Mouse (Mus musculus) layer of hippocampus, adult 2 months (tissue): ENCODE measurements around the gene Pax3. TPM values are rescaled to one million over a fixed set of nuclear protein-coding genes. Genes with fewer than 3 reads are reported as not detected.
A peak's percentile ranks its signal among the peaks of the same experiment; 100 is the strongest.

Experiments used
- DNase-seq, 2 experiments: peaks; one replicate each; pipeline ENCODE4 v3.0.0; 2022; ENCODE audit warnings: low spot score in 2 of 2
- H3K27ac ChIP-seq: fragments of 200-600 bp; 2 replicates; pipeline ENCODE4 v1.8.1; 2022
- H3K4me3 ChIP-seq: fragments of 200-600 bp; 2 replicates; pipeline ENCODE4 v1.8.1; 2022; ENCODE audit warnings: mild to moderate bottlenecking
- CTCF ChIP-seq: fragments of 200-600 bp; conservative IDR thresholded peaks from 2 replicates; pipeline ENCODE4 v1.8.1; 2022; ENCODE audit warnings: antibody characterized with exemption, mild to moderate bottlenecking, moderate library complexity
- total RNA-seq, 2 experiments: library from RNA; stranded (reverse); gene quantifications; 2 replicates each; pipeline ENCODE4 v1.2.3; 2021

Gene Pax3
- total RNA-seq, 2 experiments from 2014 or later, result not detected

GRCm38 (mm10) chr1:78208281-78208814 lies 11.4 kb upstream of the Pax3 start:
- no peak for DNase-seq
- Histone ChIP-seq H3K4me3 (no peak overlapping the region), H3K27ac (no peak overlapping the region)
- TF ChIP-seq CTCF, result no peak

DNA sequence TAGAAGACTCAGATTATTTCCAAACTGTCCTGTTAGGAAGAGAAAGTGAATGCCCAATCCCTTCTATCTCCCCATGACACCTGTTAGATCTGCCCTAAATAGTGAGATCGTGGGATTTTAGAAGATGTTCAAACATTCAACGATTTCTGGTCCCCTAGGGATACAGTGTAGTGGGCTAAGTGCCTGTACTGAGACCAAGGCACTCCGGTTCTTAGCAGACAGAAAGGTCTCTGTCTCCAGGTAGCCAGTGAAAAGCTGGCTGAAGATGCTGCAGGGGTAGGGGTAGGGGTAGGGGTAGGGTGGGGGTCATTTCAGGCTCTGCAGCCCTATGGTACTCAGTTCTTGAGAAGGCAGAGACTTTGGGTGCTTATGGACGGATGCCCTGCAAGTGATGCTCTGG lies 7.4 kb upstream of the Pax3 start:
- TF ChIP-seq CTCF, result no peak
- H3K4me3 ChIP-seq, result no peak overlapping the region
- no peak overlapping the region for H3K27ac ChIP-seq
- no peak for DNase-seq

DNA sequence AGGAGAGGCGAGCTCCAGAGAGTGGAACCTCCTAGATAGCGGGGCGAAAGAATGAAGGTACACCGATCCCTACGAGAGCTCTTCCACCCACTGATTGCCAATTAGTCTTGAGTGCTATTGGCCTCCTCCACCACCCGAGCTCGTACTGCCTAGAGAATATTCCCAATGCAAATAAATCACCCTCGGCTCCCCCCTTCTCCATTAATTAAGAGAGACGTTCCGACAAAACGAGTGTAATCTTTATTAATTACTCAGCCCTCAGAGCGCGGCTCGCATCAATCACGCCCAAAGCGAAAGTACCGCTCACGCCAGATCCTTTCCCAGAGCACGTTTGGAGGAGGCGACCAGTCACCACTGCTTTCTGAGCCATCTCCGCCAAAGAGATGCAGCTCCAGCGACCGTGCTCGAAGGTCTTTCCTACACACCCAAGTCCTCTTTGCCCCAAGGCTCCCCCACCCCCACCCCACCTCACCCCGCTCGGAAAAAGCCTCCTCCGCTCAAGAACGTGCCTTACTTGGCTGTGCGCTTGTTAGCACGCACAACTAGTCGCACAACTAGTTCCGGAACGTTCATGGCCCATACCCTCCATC lies 6.8 kb upstream of the Pax3 start:
- no peak for TF ChIP-seq CTCF
- H3K27ac ChIP-seq, result no peak overlapping the region
- peak overlapping the region; percentile 45 for H3K4me3 ChIP-seq
- DNase-seq, result no peak

DNA sequence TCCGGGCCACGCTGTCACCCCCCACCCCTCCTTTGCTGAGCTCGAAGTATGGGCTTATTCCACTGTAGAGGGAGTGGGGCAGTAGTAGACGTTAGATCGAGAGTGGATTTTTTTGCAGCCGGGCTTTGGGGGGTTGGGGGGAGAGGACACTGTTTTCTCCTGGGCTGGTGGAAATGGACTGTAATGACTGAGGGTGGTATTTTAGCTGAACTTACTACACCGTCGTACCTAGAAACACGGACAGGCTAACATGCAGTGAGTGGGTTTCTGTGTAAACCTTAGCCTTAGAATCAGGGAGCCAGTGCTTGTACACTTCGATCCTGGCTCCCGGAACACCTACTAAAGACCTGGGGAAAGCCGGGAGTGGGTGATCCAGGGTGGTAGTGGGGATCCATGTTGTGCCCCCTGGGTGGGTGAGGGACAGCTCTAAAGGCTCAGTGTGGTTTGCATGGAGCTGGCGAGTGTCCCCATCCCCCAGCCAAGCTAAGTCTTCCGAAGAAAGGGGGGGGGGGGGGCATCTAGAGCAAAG lies 6.2 kb upstream of the Pax3 start:
- Histone ChIP-seq H3K27ac (no peak overlapping the region), H3K4me3 (no peak overlapping the region; the same call in 1 of the 2 replicates)
- no peak for TF ChIP-seq CTCF
- no peak for DNase-seq

DNA sequence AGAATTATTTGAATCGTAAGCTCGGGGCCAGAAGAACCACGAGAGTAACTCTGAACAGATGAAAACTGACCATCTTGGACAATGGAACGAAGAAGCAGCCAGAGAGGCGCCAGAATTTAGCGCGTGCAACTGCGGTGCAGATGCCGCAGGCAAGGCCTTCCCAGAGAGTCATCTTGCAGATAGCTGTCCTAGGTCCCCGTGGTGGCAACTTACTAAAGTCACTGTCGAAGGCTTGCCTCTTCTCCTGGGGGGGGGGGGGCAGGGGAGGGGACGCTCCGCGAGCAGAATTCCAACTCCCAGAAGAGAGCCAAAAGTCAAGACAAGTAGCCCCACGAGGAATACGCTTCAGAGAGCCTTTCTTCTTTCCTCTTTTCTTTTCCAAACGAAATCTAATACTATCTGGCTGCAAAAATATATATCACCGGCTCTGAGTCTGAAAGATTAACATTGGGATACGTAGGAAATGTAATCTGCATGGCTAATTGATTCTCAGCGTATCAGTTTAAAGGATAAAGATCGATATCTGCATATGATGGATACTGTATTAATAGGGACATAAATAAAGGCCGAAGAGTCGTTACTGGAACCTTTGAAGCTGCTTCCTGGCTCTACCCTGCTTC lies 5.6 kb upstream of the Pax3 start:
- Histone ChIP-seq H3K27ac (no peak overlapping the region), H3K4me3 (no peak overlapping the region)
- no peak for TF ChIP-seq CTCF
- no peak for DNase-seq

DNA sequence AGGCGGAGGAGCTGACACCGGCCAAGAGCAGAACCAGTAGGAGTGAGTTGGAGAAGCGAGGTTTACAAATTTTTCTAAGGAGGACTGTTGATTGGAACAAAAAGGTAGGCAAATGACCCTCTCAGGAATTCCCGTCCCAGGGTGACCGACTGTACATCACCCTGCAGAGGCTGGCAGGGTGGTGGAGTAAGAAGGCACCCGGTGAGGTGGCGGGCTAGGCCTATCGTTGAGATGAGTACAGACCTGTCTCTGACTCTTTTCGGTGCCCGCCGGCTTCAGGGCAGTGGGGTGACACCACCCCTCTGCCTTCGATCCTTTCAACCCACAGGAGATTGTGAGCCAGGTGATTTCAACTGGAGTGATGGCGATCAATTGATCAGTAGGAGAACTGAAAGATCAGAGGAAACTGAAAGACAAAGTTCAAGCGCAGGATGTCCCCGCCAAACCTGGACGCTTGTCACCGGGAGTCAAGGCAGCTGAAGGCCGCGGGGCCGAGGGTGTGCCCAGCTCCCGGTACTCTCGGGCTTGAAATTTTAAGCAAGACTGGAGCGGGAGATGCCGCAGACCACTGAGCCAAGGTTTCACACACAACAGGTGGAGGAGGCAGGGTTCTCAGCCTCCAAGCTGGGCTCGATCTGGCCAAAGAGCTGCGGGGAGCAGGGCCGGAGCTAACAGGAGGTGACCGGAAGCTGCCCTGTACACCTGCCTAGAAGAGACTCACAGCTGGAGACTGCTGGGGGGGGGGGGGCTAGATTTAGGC lies 4.5 kb upstream of the Pax3 start:
- TF ChIP-seq CTCF, result no peak
- no peak overlapping the region for H3K27ac ChIP-seq
- DNase-seq, result no peak
- H3K4me3 ChIP-seq, result no peak overlapping the region

DNA sequence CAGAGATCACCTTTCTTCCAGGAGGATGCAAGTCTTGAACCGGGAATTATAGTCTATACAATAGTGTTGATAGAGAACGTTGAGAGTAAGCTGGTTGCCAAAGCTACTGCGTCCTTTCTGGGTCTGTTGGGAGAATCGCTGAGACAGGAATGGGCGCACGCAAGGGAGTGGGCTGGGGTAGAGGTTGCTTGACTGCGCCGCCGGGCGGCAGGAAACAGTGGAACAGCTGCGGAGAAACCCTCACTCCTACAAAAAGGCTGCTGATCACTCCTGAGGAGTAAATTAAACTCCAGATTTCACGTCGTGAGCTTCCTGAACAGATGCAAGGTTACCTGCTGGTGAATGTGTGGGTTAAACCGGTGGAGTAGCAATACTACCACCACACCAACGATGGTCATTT lies 3.3 kb upstream of the Pax3 start:
- no peak overlapping the region for H3K27ac ChIP-seq
- no peak for TF ChIP-seq CTCF
- DNase-seq, result no peak
- H3K4me3 ChIP-seq, result no peak overlapping the region

- Histone ChIP-seq H3K27ac (no peak overlapping the region), H3K4me3 (no peak overlapping the region)
- no peak for TF ChIP-seq CTCF
- no peak for DNase-seq
These were observed 2.3 kb upstream of the Pax3 start for GRCm38 (mm10) chr1:78199221-78199620.

- H3K4me3 ChIP-seq, result no peak overlapping the region
- no peak for TF ChIP-seq CTCF
- DNase-seq, result no peak
- no peak overlapping the region for H3K27ac ChIP-seq
These were observed 1.5 kb upstream of the Pax3 start for GRCm38 (mm10) chr1:78198319-78198940.

- Histone ChIP-seq H3K27ac (no peak overlapping the region), H3K4me3 (no peak overlapping the region; the same call in 1 of the 2 replicates)
- no peak for DNase-seq
- TF ChIP-seq CTCF, result no peak
These were observed 659 bp upstream of the Pax3 start for GRCm38 (mm10) chr1:78197351-78198234.

DNA sequence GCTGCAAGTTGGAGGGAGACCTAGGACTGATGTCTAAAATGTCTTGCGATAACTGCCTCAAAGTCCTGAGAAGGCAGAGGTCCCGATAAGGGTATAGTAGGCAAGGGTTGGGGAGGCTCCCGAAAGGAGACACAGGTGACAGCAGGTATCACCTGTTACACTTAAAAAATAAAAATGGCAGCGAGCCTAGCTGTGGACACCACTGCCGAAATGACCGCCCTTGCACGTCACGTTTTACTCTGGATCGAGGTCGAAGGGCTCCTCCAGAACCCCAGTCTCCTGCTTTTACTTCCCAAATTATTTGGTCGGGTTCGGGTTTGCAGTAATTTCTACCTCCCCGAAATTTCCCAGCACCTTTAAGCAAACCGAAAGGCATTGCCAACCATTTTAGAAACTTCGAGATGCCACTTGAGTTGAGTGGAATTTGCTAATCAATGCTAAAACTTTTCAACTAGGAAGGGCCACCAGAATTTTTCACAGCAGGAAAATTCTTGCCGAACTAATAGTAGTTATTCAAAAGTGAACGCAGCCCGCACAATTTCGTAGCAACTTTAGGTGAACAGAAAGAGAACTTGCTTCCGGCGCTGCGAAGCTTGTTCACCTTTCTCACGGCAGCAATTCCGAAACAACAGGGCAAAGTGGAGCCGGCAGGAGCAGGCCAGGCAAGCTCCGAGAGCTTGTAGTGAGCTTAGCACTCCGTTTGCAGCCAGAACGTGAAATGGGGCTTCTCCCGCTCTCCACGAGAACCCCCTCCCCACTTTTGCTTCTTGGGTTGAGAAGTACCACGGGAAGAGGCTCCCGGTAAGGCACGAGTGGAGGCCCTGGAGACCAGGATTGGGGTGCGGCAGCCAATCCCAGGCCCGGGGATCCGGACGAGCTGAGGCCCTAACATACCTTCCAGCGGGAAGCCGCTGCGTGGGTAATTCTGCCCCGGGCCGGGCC lies 892 bp downstream of the Pax3 start:
- no peak for TF ChIP-seq CTCF
- H3K4me3 ChIP-seq, result peak overlapping the region; percentile 17; the same call in 1 of the 2 replicates
- H3K27ac ChIP-seq, result no peak overlapping the region
- no peak for DNase-seq
